Mouse (Mus musculus): Measurements from ENCODE around the gene Rora.

Rora gene

GRCm38 (mm10) chr9:69314451-69315210 is 661.0 kb downstream of the Rora start:
- no peak for DNase-seq (ENCODE audit: low spot score)

GRCm38 (mm10) chr9:69317527-69318115 is 664.0 kb downstream of the Rora start:
- DNase-seq (ENCODE audit: low spot score): no peak

GRCm38 (mm10) chr9:69319434-69319833 is 665.8 kb downstream of the Rora start:
- no peak for DNase-seq (ENCODE audit: low spot score)

- no peak for DNase-seq (ENCODE audit: low spot score)
These were observed 666.5 kb downstream of the Rora start for GRCm38 (mm10) chr9:69319913-69320634.

DNA sequence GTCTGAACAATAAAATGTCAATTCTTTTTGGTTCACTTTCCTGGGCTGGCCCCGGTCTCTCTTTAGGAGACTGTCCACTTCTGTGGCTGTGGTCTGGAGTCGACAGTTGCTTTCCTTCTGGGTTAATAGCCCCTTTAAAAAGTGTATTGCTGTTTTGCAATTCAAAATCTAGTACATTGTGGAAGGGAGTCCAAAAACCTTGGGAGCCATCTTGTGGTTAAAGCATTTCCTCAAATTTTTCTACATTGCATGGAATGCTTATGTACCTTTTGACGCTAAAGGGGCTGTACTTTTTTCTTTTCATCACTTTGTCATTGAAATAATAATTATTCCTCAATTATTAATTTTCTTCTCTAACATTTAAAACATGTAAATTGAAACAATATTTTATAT is 667.0 kb downstream of the Rora start:
- DNase-seq (ENCODE audit: low spot score): no peak

DNA sequence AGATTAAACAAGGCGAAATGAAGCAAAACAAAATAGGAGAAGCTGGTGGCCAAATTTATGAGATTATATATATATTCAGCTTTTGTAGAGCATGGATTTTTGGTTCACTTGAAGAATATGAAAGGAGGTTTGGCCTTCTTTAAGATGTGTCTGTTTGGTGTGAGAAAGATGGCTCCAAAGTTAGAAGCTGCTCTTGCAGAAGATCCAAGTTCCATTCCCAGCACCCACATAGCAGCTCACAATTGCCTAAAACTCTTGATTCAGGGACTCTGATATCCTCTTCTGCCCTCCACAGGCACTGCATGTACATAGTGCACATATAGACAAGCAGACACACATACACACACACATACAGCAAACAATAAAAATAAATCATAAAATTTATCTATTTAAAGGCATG is 668.4 kb downstream of the Rora start:
- DNase-seq (ENCODE audit: low spot score): no peak

DNA sequence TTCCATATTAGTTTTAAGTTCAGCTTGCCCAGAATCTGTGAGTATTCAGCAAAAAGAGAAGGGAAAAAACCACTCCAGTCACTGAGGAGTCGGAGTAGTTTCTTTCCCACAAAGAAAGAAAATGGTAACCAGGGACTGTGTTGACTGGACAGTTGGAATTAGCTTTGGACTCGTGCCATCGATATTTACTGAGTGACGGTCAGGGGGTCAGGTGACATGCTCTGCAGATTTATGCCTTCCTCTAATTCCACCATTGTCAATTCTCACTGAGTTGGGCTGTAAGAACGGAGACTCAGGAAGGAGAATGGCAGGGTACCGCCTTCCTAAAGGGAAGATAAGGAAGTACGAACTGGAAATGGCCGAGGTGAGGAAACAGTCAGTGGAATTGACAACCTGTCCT is 670.2 kb downstream of the Rora start:
- DNase-seq (ENCODE audit: low spot score): no peak

DNA sequence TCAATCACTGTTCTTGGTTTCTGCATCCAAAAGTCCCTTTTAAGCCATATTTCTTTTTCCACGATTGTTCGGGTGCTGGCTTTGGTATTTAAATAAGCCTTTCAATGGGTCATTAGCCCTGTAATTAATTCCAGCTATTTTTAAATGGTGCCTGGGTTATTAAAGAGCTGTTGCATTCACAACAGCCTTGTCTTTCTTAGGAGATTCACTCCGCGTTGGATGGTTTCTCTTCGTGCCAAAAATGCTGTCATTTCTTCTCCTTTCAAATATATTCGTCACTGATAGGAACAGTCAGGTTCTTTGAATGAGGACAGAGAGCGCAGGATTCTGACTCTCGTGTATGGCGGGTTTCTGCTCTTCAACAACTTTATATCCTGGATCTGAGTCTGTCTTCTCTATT is 673.5 kb downstream of the Rora start:
- no peak for DNase-seq (ENCODE audit: low spot score)

DNA sequence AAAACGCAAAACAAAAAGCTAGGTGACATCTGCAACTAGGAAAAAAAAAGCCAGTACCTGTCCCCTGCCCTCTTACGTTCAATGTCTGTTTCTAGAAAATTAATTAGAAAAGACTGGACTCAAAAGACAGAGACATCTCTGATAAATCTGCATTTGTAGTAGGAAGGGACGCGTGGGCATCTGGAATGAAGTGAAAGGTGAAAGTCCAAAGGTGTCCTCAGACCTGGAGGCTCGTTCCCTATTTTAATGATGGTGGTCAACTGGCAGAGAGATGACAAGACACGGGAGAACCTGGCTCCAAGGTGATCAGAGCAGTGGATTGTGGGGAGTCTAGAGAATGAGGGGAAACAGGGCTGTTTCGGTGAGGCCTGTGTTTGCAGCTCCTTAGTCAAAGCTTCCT is 674.0 kb downstream of the Rora start:
- DNase-seq (ENCODE audit: low spot score): no peak

DNA sequence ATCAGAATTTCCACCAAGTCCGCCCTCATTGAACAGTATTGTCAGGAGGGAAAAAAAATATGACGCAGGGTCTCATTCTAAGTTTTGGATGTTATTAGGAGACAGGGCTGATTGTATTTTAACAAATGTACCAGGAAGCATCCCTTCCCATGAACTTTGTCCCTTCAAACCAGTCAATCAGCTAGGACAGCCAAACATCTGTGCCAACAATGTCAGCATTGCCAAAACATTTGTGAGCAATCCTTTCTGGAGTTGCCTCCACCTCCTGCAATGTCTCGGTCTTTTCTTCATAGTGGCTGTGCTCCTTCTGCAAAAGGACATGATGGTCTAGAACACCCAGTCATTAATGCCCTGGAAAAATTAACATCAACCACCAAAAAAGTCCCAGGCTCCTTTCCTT is 678.2 kb downstream of the Rora start:
- no peak for DNase-seq (ENCODE audit: low spot score)

GRCm38 (mm10) chr9:69332802-69333568 is 679.4 kb downstream of the Rora start:
- no peak for DNase-seq (ENCODE audit: low spot score)

DNA sequence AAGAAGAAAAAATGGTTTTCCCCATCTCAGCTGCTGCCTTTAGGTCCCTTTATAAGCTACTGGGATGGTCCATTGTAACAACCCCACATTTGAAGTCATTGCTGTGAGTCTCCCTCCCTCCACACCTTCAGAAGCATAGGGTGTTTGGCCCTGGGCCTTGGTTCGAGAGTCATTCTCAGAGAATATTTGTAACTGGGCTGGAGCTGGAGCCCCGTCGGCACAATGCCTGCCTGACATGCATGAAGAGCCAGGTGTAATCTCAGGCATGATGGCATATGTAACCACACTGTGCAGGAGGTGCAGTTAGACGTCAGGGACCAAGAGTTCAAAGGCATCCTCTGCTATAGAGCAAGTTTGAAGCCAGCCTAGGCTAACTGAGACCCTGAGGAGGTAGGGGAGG is 680.1 kb downstream of the Rora start:
- no peak for DNase-seq (ENCODE audit: low spot score)

- DNase-seq (ENCODE audit: low spot score): no peak
These were observed 680.5 kb downstream of the Rora start for GRCm38 (mm10) chr9:69334106-69334505.

- no peak for DNase-seq (ENCODE audit: low spot score)
These were observed 682.5 kb downstream of the Rora start for GRCm38 (mm10) chr9:69336063-69336462.

DNA sequence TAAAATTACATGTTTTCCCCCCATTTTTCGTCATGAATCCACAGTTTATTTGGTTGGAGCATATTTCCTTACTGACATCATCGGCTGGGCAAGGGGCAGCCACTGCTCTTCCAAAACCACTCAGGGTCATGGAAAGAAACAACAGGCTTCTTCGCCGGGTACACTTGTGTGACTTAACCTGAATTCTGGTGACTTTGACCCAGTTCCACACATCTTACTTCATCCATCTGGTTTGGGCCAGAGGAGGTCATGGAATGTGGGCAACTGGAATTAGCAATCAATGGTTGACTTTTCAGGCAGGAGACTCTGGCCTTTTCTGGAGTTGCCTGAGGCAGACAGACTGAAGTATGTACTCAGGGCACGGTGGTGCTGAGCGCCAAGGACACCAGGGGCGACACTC is 685.6 kb downstream of the Rora start:
- DNase-seq (ENCODE audit: low spot score): no peak

DNA sequence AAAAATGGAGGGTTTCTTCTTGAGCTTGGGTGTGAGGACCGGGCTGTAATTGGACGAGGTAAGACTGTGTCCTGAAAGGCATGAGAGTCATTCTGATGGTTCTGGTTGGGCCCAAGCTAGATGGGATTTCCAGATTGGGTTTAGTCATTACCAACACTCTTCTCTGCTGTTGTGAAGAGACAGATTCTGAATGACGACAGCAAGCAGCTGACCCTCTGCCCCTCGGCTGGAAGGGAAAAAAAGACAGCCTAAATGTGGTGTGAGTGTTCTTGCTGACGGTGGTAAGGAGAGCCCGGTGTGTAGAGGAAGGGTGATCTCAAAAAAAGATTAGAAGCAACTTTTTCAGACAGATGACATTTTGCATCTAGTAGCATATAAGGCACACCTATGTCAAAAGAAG is 686.2 kb downstream of the Rora start:
- no peak for DNase-seq (ENCODE audit: low spot score)

GRCm38 (mm10) chr9:69340421-69340820 is 686.8 kb downstream of the Rora start:
- DNase-seq (ENCODE audit: low spot score): no peak

DNA sequence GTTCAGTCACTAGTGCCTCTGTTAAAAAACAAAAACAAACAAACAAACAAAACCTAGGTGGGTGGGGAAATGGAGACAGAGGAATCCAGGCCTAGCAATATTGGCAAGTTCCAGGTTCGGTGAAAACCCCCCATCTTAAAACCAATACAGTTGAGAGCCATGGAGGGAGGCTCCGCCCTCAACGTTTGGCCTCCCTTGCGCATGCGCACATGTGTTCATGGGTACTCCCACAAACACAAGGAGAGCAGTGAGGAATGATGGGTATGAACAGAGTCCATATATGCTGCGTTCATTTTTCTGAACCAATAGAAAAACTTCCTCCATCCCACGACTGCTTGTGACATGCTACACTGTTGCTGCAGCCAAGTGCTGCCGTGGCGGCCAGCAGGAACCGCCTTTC is 690.3 kb downstream of the Rora start:
- no peak for DNase-seq (ENCODE audit: low spot score)

DNA sequence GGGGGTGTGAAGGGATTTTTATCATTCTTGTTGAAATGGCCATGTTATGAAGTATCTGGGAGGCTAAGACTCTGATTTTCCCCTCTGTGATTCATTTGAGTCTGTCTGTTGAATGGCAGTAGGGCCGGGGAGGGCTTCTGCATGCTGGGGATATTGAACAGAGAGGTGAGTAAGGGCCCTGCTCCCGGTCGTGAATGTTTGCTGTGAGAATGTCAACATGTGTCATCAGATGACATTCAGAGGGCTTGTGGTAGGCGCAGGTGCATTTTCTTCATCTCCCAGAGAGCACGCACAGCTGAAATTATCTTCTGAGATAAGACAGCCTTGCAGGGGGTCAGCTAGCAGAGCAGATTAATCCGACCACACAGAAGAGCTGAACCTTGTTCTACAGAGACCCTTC is 692.0 kb downstream of the Rora start:
- DNase-seq (ENCODE audit: low spot score): no peak

DNA sequence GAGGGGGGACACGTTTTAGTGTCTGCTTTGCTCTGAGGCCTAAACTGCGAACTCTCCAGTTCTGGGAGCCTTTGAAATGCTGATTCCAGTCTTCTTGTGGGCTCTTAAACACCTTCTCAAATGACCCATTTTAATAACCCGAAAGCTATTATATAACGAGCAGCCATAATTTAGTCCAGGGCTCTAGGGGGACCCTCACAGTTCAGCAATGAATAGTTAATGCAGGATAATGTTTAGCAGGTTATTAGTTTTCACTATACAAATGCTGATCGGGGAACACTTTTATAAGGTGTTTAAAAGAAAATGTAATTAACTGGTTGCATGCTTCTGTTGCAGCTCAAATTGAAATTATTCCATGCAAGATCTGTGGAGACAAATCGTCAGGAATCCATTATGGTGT is 694.2 kb downstream of the Rora start:
- no peak for DNase-seq (ENCODE audit: low spot score)

- DNase-seq (ENCODE audit: low spot score): no peak
These were observed 696.0 kb downstream of the Rora start for GRCm38 (mm10) chr9:69349537-69349936.

DNA sequence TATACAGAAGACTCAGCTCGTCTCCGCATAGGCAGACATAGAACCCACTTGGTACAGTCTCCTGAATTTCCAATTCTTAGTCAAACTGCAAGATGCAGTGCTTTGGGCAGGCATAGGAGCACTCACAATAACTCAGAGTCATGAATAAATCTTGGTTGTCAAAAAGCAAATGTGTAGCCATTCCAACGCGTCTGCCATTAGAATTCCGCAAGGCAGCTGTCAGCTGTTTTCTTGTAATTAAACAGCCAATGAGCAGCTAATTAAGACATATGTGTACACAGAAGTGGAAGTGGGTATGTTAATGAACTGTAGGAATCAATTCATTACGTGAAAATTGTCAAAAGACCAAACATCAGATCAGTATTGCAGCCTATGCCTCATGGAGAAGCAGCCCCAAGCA is 700.6 kb downstream of the Rora start:
- peak; percentile 21 for DNase-seq (ENCODE audit: low spot score)

DNA sequence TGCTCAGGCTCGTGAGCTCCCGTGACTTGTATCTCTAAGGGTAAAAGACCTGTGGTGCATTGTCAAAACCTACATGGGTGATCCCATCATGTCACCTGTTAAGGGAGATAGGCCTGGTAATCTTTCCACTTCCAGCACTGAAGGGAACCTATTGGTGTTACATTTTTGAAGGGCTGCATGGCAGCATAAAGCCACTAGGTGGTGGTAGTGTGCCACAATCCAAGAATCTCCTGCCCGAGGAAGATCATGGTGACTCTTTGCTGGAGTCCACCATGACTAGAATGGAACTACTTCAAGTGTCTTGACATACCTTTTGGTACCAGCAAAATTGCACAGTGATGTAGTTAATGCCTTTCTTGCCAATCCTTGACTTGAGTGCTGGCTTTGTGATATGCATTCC is 704.2 kb downstream of the Rora start:
- peak; percentile 58 for DNase-seq (ENCODE audit: low spot score)

Measured in layer of hippocampus, adult 11-12 months (tissue).